Mouse (Mus musculus) cerebellum, adult 18-20 months (tissue): ENCODE results near the gene Isg20.

Experiments
- DNase-seq, 2 experiments: peaks; one replicate each; pipeline ENCODE4 v3.0.0; 2021

The Isg20 gene

DNA sequence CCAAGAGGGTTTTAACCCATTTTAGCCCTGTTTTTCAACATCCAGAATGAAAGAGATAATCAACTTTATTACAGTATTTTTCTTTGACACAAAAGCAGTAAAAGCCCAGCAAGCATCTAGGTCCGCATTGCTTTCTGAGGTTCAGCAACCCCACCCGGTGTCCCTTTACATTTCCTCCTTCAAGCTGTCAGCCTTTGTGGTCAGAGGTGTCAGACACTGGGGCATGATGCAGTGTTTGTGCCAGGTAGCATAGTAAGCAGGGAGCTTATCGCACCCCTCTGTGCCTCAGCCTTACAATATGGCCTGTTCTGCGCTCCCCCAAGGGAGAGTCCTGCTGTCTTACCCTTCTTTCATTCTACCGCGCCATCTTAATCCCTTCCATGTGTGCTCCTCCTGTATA lies 4.2 kb upstream of the Isg20 start:
- DNase-seq: no peak

GRCm38 (mm10) chr7:78910336-78911098 lies 2.7 kb upstream of the Isg20 start:
- DNase-seq: no peak

- DNase-seq: no peak
Observed at GRCm38 (mm10) chr7:78911209-78911608, 2.0 kb upstream of the Isg20 start.

GRCm38 (mm10) chr7:78912253-78912973 lies 811 bp upstream of the Isg20 start:
- DNase-seq: no peak

DNA sequence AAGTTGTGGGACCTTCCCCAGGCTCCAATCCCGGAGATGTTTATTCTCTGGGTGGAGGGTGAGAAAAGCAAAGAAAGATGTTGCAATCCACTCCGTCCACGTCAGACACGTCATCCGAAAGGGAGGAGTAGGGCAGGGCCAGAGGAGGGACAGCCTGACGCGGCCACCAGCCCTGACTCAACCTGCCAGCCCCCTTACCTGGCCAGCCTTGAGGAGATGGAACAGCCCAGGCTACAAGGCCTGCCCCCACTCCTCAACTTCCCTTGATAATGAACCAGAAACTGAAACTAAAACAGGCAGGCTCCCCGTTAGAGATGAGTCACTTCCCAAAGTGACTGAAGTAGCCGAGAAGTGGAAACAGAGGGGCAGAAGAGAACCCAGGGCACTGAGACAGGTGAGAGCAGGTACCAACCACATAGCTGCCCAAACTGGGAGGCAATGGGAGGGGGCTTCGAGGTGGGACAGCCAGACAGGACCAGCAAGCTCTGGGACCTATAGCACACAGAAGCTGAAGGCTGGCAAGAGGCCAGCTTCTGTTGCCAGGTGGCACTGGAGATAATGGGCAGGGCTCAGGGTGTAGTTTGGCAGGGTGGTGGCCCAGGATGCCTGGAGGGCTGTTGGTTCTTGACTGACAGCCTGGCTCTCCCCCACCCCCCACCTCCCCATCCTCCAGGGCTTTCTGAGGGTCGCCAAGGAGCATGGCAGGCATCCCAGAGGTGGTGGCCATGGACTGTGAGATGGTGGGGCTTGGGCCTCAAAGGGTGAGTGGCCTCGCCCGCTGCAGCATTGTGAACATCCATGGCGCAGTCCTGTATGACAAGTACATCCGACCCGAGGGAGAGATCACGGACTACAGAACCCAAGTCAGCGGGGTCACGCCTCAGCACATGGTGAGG lies 673 bp downstream of the Isg20 start:
- no peak for DNase-seq

GRCm38 (mm10) chr7:78914545-78914845 lies 1.3 kb downstream of the Isg20 start:
- DNase-seq: no peak

DNA sequence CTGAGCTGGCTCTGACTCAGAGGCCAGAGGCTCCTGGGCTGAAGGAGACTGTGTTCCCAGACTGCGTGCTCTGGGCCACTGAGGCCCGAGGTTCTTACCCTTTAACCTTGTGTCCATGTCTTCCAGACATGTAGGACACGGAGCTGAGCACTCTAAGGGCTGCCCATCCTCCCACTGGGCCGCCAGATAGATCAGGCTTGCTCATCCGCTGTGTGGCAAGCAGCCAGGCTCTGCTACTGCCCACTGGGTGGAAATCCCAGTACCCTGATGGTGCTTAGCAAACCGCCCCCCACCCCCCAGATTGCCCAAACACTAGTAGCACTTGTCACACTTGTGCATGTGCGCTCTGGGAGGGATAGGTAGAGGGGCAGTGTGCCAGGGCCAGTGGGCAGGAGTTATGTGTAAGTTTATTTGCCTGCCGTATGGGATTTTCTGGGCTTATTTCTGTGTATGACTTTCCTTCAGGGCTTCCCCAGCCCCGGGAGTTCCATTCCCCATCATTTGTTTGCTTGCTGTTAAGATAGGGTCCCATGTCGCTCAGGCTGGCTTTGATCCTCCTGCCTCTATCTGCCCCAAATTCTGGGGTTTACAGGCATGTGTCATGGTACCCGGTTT lies 1.8 kb downstream of the Isg20 start:
- DNase-seq: no peak

DNA sequence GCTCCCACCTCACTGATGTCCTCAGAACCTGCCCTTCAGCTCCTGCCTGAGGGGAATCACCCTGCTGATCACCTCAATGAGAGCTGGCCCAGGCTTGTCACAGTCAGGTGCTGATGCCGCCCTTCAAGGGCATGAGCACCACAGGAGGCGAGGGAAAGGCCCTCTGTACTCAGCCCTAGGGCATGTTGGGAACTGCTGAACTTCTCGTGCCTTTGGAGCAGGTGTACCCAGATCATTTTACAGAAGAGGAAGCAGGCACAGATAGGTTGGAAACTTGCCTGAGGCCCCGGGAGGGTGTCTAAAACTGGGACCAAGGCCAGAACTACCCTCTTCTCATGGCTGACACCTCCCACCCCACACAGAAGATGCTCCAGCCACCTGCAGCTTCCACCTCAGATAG lies 5.5 kb downstream of the Isg20 start:
- DNase-seq: no peak

DNA sequence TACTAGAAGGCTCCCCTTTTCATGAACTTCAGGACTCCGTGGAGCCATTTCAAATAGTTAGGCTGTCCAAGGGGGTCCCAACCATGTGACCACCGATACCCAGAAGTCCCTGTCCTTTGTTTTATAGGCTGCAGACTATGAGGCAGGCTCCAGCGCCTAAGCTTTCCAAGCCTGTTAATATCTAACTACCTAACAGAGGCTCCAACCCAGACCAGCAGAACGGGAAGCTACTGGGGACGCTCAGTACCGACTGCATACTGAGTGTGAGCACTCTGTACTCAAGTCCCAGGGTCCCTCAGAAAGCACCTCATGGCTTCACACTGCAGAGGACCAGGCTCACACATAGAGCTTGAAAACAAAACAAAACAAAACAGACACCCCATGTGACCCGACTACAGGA lies 9.3 kb downstream of the Isg20 start:
- DNase-seq: no peak

DNA sequence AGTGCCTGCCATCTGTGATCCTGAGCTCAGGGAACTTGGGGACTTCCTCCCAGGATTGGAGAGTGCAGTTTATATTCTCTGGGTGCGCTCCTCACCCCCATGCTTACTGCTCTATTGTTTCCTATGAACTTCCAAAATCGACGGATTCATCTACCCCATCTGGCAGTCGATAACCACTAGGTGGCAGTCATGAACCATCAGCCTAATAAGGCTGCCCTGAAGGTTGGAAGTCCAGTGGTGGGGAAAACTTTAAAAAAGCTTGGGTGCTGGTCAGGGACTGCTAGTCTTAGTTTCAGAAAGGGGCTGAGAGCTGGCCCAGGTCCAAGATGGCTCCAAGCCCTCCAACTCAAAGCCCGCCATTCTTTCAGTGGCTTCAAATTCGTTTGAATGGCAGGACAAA lies 11.1 kb downstream of the Isg20 start:
- peak; percentile 61 to 63 for DNase-seq

- DNase-seq: no peak
Observed at GRCm38 (mm10) chr7:78924796-78925195, 11.6 kb downstream of the Isg20 start.

DNA sequence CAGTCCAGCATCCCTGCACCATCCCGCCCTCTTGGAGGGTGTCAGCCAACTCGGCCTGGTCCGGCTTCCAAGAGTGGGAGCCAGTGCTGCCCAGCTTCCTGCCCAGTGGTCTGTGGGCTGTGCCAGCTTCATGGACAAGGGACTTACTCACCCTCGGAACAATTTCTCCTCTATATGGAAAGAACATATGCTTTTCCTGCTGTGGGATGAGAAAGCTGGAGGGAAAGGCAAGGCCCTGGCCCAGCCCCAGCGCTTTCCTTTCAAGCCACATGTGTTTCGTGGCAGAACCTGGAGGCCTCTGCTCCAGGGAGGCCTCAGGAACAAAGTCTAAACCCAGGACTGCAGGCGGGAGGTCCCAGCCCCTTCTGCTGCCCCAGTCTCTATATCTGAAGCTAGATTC lies 12.5 kb downstream of the Isg20 start:
- DNase-seq: no peak

DNA sequence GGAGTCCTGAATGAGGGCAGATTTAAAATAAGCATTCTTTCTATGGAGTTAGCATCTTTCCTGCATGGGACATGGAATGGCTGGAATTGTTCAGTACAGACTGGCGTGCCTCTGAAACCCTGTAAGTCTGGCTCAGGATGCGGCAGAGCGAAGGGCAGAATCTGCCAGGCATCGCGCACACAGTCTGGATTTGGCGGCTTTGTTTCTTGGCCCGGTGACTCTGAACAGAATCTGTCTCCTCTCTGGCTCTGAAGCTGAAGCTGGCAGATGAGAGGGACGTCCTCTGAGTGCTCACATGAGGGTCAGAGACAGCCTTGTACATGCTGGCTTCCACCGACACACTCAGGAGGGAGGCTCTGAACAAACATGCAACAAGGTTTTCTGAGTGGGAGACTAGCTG lies 12.9 kb downstream of the Isg20 start:
- DNase-seq: no peak

DNA sequence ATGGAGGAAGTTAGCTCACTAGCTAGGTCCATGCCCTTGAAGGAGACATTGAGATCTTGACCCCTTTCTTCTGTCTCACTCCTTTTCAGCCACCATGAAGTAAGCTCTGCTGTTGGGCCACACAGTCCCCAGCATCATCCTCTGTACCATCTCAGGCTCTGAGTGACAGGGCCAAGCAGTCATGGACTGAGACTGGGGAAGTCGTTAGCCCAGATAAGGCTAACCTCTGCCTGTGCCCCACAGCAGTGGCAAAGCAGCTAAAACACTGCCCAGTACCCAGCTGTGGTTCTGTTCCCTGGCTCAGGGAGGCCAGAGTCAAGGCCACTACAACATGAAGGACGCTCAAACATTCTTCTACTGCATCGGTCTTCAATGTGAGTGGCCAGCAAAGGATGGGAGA lies 14.0 kb downstream of the Isg20 start:
- DNase-seq: no peak

GRCm38 (mm10) chr7:78938957-78939602 lies 25.9 kb downstream of the Isg20 start:
- no peak for DNase-seq

DNA sequence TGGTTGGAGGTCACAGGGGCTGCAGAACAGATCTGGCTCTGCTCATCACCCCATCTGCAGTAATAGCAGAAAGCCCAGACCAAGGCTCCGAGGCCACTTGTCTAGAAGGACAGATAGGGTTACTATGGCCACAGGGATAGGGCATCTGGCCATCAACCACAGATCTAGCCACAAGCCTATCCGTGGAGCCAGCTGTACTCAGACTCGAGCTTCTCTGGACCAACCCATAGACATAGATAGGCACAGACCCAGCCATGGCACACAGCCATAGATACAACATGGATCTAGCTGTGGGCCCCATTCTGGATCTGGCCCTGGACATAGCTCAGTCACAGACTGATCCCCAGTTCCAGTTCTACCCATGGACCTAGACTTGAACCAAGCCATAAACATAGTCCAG lies 27.7 kb downstream of the Isg20 start:
- no peak for DNase-seq

DNA sequence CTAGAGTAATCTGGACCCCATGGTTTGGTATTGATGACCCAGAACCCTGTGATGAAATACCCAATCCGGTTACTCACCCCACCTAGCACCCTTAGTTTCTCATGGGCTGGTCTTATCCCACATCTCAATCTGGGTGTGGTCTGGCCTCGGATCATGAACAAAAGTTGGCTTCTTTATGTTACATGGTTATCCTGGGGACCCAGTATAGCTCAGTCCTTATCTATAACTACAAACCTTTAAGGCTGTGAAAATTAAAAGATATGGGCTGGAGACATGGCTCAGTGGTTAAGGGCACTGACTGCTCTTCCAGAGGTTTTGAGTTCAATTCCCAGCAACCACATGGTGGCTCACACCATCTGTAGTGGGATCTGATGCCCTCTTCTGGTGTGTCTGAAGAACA lies 29.3 kb downstream of the Isg20 start:
- DNase-seq: no peak

GRCm38 (mm10) chr7:78953886-78954572 lies 40.8 kb downstream of the Isg20 start:
- DNase-seq: no peak

DNA sequence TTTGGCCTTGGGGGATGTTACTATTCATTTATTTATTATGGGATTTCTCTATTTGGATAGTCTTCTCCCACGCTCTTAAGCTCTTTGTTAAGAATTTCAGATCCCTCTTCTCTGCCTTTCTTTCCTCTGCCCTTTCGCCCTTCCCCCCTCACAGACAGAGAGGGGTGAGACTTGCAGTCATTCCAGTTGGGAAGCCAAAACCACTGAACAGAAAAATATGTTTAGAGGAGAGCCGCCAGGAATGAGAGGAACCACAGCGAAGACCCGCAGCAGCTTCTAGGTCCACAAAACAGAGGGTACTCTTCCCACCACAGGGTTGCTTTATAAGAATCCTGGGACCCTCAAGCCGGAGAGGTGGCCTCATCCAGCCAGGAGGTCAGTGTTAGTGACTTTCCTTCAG lies 41.4 kb downstream of the Isg20 start:
- DNase-seq: no peak

GRCm38 (mm10) chr7:78955086-78955485 lies 41.9 kb downstream of the Isg20 start:
- DNase-seq: no peak

GRCm38 (mm10) chr7:78958499-78959073 lies 45.4 kb downstream of the Isg20 start:
- DNase-seq: no peak

DNA sequence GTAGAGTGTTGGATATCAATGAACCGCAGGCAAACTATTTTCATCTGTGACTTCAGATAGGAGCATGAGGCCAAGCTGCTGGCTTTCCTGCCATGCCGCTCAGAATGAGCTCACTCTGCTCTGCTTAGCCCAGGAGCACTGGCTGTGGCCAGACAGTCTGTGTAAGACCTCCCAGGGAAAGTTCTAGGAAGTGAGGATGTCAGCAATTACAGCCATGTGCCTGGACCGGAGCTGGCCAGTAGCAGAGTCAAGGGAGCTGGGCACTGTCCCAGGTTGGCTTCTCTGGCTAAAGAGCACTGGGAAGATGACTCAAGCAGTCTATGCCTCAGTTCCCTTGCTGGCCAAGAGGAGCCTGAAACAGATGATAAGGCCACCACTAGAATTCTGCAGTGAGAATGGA lies 50.7 kb downstream of the Isg20 start:
- DNase-seq: no peak
